In genomic region chr1:35213875-35214274, GRCm38 (mm10) we compare ENCODE assay signal across 12 mouse cellular contexts.
"Had no signal": no experiment of that assay in that cellular context is flagged by ENCODE, and none has a peak within 500 bp of the region (broad histone marks: within the 10 kb centered on the region; RNA-seq: fewer than 3 reads in every experiment).

No protein-coding gene starts in this region.

- H3K4me3 ChIP-seq: layer of hippocampus, adult 2 months; liver, embryonic 13.5 days had no signal

- H3K27me3 ChIP-seq: liver, embryonic 13.5 days had no signal

- H3K4me2 ChIP-seq: liver, embryonic 13.5 days; midbrain, embryonic 11.5 days had no signal

- H3K27ac ChIP-seq: kidney, postnatal 0 days; layer of hippocampus, adult 2 months; liver, embryonic 13.5 days had no signal

- H3K9ac ChIP-seq: liver, embryonic 13.5 days had no signal

- H3K36me3 ChIP-seq: liver, embryonic 13.5 days had no signal

- DNase-seq: kidney, adult 2 months; kidney, postnatal 25 days; layer of hippocampus, adult 9-11 months; liver, embryonic 13.5 days; lung, adult 2 months; lung, postnatal 14 days; lung, postnatal 4 days; midbrain, embryonic 14.5 days; thymus, postnatal 25 days had no signal

- H3K4me1 ChIP-seq: liver, embryonic 13.5 days had no signal
